Mouse (Mus musculus) kidney, postnatal 0 days (tissue): ENCODE measurements around the gene Hrh2. TPM values are rescaled to one million over a fixed set of nuclear protein-coding genes. Genes with fewer than 3 reads are reported as not detected.

ENCODE experiments used
- ATAC-seq: fragments of 200-750 bp; cut with Nextera tagmentation; replicated peaks from 2 replicates; pipeline ENCODE4 v1.8.0; 2017; ENCODE audit warnings: low read depth, moderate number of reproducible peaks, moderate TSS enrichment, moderate library complexity; ENCODE audit not compliant: low FRiP score
- DNase-seq: peaks from one replicate; pipeline ENCODE4 v3.0.0-alpha.2; 2016; ENCODE audit warnings: low spot score
- H3K27ac ChIP-seq: fragments of 300-500 bp; sonication (generic); 2 replicates; pipeline ENCODE4 v1.5.1; 2014; ENCODE audit warnings: mild to moderate bottlenecking
- H3K27me3 ChIP-seq: fragments of 300-500 bp; sonication (generic); 2 replicates; pipeline ENCODE4 v1.6.1; 2014; ENCODE audit warnings: low read length, mixed read lengths; ENCODE audit not compliant: insufficient read depth
- H3K36me3 ChIP-seq: fragments of 300-500 bp; sonication (generic); 2 replicates; pipeline ENCODE4 v1.6.1; 2014; ENCODE audit warnings: low read length, mixed read lengths; ENCODE audit not compliant: insufficient read depth
- H3K4me1 ChIP-seq: fragments of 300-500 bp; sonication (generic); replicated peaks from 2 replicates; pipeline ENCODE4 v1.6.1; 2014; ENCODE audit warnings: antibody characterized with exemption, low read length, mixed read lengths; ENCODE audit not compliant: insufficient read depth
- H3K4me2 ChIP-seq: fragments of 300-500 bp; sonication (generic); 2 replicates; pipeline ENCODE4 v1.6.1; 2014; ENCODE audit warnings: mild to moderate bottlenecking, low read length, moderate library complexity, mixed read lengths
- H3K4me3 ChIP-seq: fragments of 300-500 bp; sonication (generic); replicated peaks from 2 replicates; pipeline ENCODE4 v1.5.1; 2014; ENCODE audit warnings: low read depth, low read length
- H3K9ac ChIP-seq: fragments of 300-500 bp; sonication (generic); 2 replicates; pipeline ENCODE4 v1.6.1; 2014; ENCODE audit warnings: low read depth, low read length
- H3K9me3 ChIP-seq: fragments of 300-500 bp; sonication (generic); replicated peaks from 2 replicates; pipeline ENCODE4 v1.6.1; 2016; ENCODE audit warnings: low read length, inconsistent platforms, mixed read lengths
- CTCF ChIP-seq: IDR thresholded peaks from 2 replicates; pipeline ENCODE4 v1.5.1; 2016; ENCODE audit warnings: antibody characterized with exemption, low read depth, mild to moderate bottlenecking, moderate library complexity
- WGBS: fragments of 180-500 bp; shearing (Covaris S2); extraction: QIAGEN DNeasy Blood & Tissue Kit; methylation state at CpG from one replicate; pipeline ENCODE4 v1.1.7; 2014; 5-methylcytosine and 5-hydroxymethylcytosine counted together
- polyA plus RNA-seq: library from polyadenylated mRNA; unstranded; fragments of >200 nt; fragmentation: Nextera tagmentation; extraction: Ambion mirVana; gene quantifications from 2 replicates; pipeline ENCODE4 v1.2.1, GENCODE M21; 2015

Gene Hrh2
- polyA plus RNA-seq, 1 experiment from 2014 or later, result 0.05 TPM

DNA sequence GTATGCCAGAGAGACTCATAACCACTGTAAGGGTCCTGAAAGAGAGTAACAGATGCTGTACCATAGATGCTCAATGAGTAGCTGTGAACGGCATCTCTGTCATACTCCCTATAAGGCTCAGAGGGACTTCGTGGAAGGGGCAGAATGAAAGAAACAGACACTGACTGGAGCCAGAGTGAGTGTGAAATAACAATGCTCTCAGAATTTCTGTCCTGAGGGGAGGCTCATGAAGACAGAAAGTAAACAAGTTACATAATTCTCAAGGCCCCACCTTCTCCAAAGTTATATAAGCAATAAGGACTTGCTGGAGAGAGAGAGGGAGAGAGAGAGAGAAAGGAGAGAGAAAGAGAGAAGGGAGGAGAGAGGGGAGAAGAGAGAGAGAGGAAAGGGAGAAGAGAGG lies 36.1 kb upstream of the Hrh2 start:
- Histone ChIP-seq H3K9ac (no peak overlapping the region), H3K4me3 (no peak overlapping the region), H3K9me3 (no peaks in the 10 kb centered on the region), H3K36me3 (no peaks in the 10 kb centered on the region), H3K4me2 (no peak overlapping the region), H3K27ac (no peak overlapping the region), H3K27me3 (no peaks in the 10 kb centered on the region), H3K4me1 (no peaks in the 10 kb centered on the region)
- no peak for DNase-seq
- 79% methylated on average over 2 of the region's 2 CpGs for WGBS
- no peak for TF ChIP-seq CTCF
- ATAC-seq, result no peak

DNA sequence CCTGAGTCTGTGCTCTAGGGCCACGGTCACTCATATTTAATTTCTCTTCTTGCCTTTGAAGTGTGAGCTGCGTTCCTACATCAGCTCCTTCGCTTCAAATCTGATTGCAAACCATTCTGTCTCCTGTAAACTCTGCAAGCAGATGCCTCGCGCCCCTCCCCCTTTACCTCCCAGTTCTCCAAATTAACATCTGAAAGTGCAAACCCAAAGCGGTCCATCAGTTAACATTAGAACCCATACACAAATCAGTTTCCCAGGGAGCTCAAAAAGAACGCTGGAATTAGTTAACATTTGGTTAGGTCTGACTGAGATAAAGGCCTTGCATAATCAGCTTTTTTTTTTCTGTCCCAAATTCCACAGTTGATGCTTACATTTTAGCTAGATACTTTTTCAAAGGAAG lies 32.7 kb upstream of the Hrh2 start:
- ATAC-seq (no peak), DNase-seq (no peak)
- no peak overlapping the region for H3K27ac ChIP-seq
- no peaks in the 10 kb centered on the region for H3K36me3 ChIP-seq
- no peak overlapping the region for H3K4me2 ChIP-seq
- H3K9me3 ChIP-seq, result no peaks in the 10 kb centered on the region
- H3K4me3 ChIP-seq, result no peak overlapping the region
- H3K9ac ChIP-seq, result no peak overlapping the region
- TF ChIP-seq CTCF, result no peak
- no peaks in the 10 kb centered on the region for H3K4me1 ChIP-seq
- 20% methylated on average over 7 of the region's 7 CpGs for WGBS
- no peaks in the 10 kb centered on the region for H3K27me3 ChIP-seq

DNA sequence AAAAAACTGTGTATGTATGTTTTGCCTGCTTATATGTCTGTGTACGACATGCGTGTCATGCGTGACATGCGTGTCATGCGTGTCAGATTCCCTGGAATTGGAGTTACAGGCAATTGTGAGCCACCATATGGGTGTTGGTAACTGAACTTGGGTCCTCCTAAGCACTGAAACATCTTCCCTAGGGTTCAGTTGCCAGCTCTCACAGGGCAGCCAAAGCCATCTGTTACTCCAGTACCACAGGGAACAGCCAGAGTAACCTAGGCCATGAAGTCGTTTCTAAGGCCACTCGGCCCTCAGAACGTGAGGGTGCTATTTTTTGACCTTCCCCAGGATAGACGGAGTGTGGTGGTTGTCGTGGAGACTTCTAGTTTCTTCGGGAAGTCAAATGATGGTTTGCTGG lies 32.2 kb upstream of the Hrh2 start:
- 72% methylated on average over 11 of the region's 11 CpGs for WGBS
- no peak overlapping the region for H3K9ac ChIP-seq

DNA sequence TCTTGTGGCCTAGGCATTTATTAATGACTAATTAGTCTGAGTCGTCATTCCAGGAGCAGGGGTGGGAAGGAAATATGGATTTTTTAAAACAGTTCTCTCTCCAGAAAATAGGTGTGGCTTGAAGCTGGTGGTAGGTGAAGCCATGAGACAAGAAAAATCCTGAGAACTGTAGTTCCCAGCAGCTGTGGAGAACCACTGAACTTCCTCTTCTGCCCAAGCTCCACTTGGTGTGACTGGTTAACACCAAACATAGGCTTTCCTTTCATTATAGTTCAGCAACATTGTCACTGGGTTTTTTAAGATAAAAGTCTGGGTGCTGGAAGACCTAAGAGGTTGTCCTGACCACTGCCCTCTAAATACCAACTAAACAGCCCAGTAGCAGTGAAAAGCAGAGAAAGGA lies 31.4 kb upstream of the Hrh2 start:
- no peak for TF ChIP-seq CTCF
- Histone ChIP-seq H3K4me2 (no peak overlapping the region), H3K4me3 (no peak overlapping the region), H3K27ac (no peak overlapping the region), H3K4me1 (no peaks in the 10 kb centered on the region), H3K27me3 (no peaks in the 10 kb centered on the region), H3K9me3 (no peaks in the 10 kb centered on the region), H3K9ac (no peak overlapping the region), H3K36me3 (no peaks in the 10 kb centered on the region)
- 46% methylated on average over 1 of the region's 1 CpGs for WGBS
- ATAC-seq, result no peak
- no peak for DNase-seq

More for the DNA sequence above, 32.2 kb upstream of the Hrh2 start:
- no peak overlapping the region for H3K27ac ChIP-seq
- H3K27me3 ChIP-seq, result no peaks in the 10 kb centered on the region
- no peaks in the 10 kb centered on the region for H3K36me3 ChIP-seq
- no peak for ATAC-seq
- DNase-seq, result no peak
- H3K4me3 ChIP-seq, result no peak overlapping the region
- no peaks in the 10 kb centered on the region for H3K9me3 ChIP-seq
- no peak for TF ChIP-seq CTCF
- no peak overlapping the region for H3K4me2 ChIP-seq
- H3K4me1 ChIP-seq, result no peaks in the 10 kb centered on the region

DNA sequence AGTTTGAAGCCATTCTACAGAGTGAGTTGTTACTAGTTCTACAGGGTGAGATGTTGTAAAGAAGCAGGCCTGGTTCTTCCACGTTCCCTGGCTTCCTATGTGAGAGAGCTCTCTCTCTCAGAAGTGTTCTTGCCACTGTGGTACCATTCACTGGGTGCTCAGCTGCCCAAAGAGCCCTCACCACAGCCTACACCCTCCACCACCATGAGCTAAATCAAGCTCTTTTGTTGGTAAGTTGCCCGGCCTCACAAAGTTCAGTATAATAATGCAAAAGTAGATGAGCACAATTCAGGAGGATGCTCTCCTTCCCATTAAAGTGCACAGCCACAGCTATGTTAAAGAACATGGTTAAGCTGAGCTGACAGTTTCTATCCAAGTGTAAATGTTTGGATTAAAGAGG lies 30.4 kb upstream of the Hrh2 start:
- Histone ChIP-seq H3K4me3 (no peak overlapping the region), H3K36me3 (no peaks in the 10 kb centered on the region), H3K27me3 (no peaks in the 10 kb centered on the region), H3K4me2 (no peak overlapping the region), H3K9ac (no peak overlapping the region), H3K9me3 (no peaks in the 10 kb centered on the region), H3K4me1 (no peaks in the 10 kb centered on the region), H3K27ac (no peak overlapping the region)
- 83% methylated on average over 2 of the region's 2 CpGs for WGBS
- DNase-seq, result no peak
- ATAC-seq, result no peak
- TF ChIP-seq CTCF, result no peak

DNA sequence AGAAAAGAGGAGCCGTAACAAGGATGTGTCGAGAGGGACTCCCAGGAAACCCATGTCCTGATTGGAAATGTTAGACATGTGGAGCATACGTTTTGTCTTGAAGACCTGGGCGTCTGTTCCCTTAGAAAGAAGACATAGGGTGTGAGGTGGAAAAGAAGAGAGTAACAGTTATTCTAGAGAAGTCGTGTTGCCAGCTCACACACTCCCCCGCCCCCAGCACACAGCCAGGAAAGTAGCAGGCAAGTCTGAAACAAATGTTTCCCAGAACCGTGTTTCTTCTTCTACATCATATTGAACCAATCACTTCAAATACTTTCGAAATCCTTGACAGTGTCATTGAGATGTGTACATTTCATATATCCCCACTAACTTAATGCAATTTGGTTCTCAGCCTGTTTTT lies 28.6 kb upstream of the Hrh2 start:
- Histone ChIP-seq H3K4me3 (no peak overlapping the region), H3K4me2 (no peak overlapping the region), H3K27ac (no peak overlapping the region), H3K9me3 (no peaks in the 10 kb centered on the region), H3K4me1 (no peaks in the 10 kb centered on the region), H3K27me3 (no peaks in the 10 kb centered on the region), H3K9ac (no peak overlapping the region), H3K36me3 (no peaks in the 10 kb centered on the region)
- 74% methylated on average over 8 of the region's 8 CpGs for WGBS
- DNase-seq, result no peak
- ATAC-seq, result no peak
- no peak for TF ChIP-seq CTCF

DNA sequence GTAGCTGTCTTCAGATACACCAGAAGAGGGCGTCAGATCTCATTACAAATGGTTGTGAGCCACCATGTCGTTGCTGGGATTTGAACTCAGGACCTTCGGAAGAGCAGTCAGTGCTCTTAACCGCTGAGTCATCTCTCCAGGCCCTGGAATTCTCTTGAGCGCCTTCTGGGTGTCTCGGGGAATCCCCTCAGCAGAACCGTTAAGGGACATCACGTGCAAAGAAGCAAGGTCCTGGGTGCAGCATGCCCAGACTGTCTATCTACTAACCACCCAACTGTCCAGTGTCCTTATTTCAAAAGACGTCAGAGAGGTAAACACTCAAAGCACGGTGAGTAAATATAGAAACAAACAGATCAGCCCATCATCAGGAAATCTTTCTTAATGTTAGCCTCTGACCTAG lies 27.5 kb upstream of the Hrh2 start:
- H3K4me2 ChIP-seq, result no peak overlapping the region
- no peaks in the 10 kb centered on the region for H3K36me3 ChIP-seq
- H3K27ac ChIP-seq, result no peak overlapping the region
- no peaks in the 10 kb centered on the region for H3K27me3 ChIP-seq
- no peaks in the 10 kb centered on the region for H3K4me1 ChIP-seq
- 83% methylated on average over 10 of the region's 10 CpGs for WGBS
- H3K4me3 ChIP-seq, result no peak overlapping the region
- TF ChIP-seq CTCF, result no peak
- ATAC-seq, result no peak
- no peak for DNase-seq
- H3K9ac ChIP-seq, result no peak overlapping the region
- H3K9me3 ChIP-seq, result no peaks in the 10 kb centered on the region
